Mouse (Mus musculus): ENCODE results near the gene Hs6st2. TPM values are rescaled to one million over a fixed set of nuclear protein-coding genes. Genes with fewer than 3 reads are reported as not detected.
A peak's percentile ranks its signal among the peaks of the same experiment; 100 is the strongest.

Gene Hs6st2
- total and polyA plus RNA-seq, 3 experiments, result not detected

DNA sequence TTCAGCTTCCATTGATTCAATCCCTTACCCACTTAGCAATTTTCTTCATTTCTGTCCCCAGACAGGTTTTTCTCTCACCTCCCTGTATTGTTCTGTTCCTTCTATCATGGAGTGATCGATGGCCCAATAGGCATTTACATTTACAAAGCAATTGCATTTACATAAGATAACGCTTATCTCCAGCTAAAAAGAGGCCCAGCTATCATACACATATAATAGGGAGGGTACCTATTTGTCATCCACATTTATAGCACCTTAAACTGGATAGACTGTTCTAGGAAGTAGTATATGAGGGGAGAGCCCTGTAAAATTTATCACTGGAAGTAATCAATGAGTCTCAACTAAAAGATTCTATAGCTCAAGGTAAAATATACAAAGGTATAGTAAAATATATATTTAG lies 271.4 kb downstream of the Hs6st2 start:
- no peak for TF ChIP-seq USF1 (IDR thresholded peaks at IDR 0.05; ENCODE audit: low read depth, low read length)
- TF ChIP-seq E2F4 (IDR thresholded peaks at IDR 0.05; ENCODE audit: borderline replicate concordance, low read depth, low read length), result no peak
- TF ChIP-seq POLR2A (IDR thresholded peaks at IDR 0.05; ENCODE audit: control insufficient read depth in 1 of 2, insufficient read depth in 1 of 2, low read depth in 1 of 2, low read length in 2 of 2, poor library complexity in 1 of 2), result no peak
- TF ChIP-seq GATA1 (IDR thresholded peaks at IDR 0.05; ENCODE audit: low read depth, low read length), result no peak
- TF ChIP-seq UBTF (IDR thresholded peaks at IDR 0.05; ENCODE audit: borderline replicate concordance, insufficient read depth, low read depth, low read length), result no peak
- no peak for TF ChIP-seq MAX (IDR thresholded peaks at IDR 0.05; ENCODE audit: low read length)
- no peak for TF ChIP-seq TCF12 (IDR thresholded peaks at IDR 0.05; ENCODE audit: low read depth, low read length)
- TF ChIP-seq NRF1 (IDR thresholded peaks at IDR 0.05; ENCODE audit: insufficient read depth, low read depth, low read length, poor library complexity, severe bottlenecking), result no peak
- TF ChIP-seq ZMIZ1 (IDR thresholded peaks at IDR 0.05; ENCODE audit: low read depth, low read length), result no peak
- no peak for TF ChIP-seq USF2 (IDR thresholded peaks at IDR 0.05; ENCODE audit: borderline replicate concordance in 1 of 2, insufficient read depth in 1 of 2, low read depth in 1 of 2, low read length in 2 of 2)
- no peak for TF ChIP-seq ZNF384 (IDR thresholded peaks at IDR 0.05; ENCODE audit: low read depth, low read length)
- TF ChIP-seq ZKSCAN1 (IDR thresholded peaks at IDR 0.05; ENCODE audit: low read depth, low read length), result no peak
- TF ChIP-seq SMC3 (IDR thresholded peaks at IDR 0.05; ENCODE audit: low read depth, low read length), result no peak
- no peak for TF ChIP-seq NELFE (IDR thresholded peaks at IDR 0.05; ENCODE audit: low read depth, low read length)
- no peak for TF ChIP-seq TBP (IDR thresholded peaks at IDR 0.05; ENCODE audit: low read depth, low read length)
- no peak for TF ChIP-seq GABPA (IDR thresholded peaks at IDR 0.05; ENCODE audit: low read depth, low read length)
- TF ChIP-seq MYC (IDR thresholded peaks at IDR 0.05; ENCODE audit: low read depth, low read length), result no peak
- no peak for TF ChIP-seq MYB (IDR thresholded peaks at IDR 0.05; ENCODE audit: low read depth, low read length)
- no peak for TF ChIP-seq EP300 (IDR thresholded peaks at IDR 0.05; ENCODE audit: low read depth in 1 of 2, low read length in 2 of 2)
- Histone ChIP-seq H3K4me3 (ENCODE audit: control insufficient read depth in 1 of 2, insufficient read depth in 1 of 2, low read depth in 2 of 2, low read length in 2 of 2) (no peak overlapping the region), H3K79me2 (ENCODE audit: control insufficient read depth, insufficient read depth, low read length, poor library complexity) (no peaks in the 10 kb centered on the region), H3K4me1 (ENCODE audit: control insufficient read depth in 1 of 2, insufficient read depth in 2 of 2, low read length in 2 of 2) (no peaks in the 10 kb centered on the region), H3K9me3 (replicated peaks; ENCODE audit: insufficient read depth, low read length) (no peaks in the 10 kb centered on the region), H3K9ac (ENCODE audit: control insufficient read depth, low read depth, low read length, poor library complexity, severe bottlenecking) (no peak overlapping the region), H3K36me3 (ENCODE audit: control insufficient read depth in 1 of 2, insufficient read depth in 2 of 2, low read length in 2 of 2) (no peaks in the 10 kb centered on the region), H3K27me3 (ENCODE audit: control insufficient read depth in 1 of 2, insufficient read depth in 2 of 2, low read length in 2 of 2) (no peaks in the 10 kb centered on the region), H3K27ac (ENCODE audit: control insufficient read depth, low read depth, low read length) (no peak overlapping the region)
- no peak for DNase-seq (ENCODE audit: low read depth, low spot score)

DNA sequence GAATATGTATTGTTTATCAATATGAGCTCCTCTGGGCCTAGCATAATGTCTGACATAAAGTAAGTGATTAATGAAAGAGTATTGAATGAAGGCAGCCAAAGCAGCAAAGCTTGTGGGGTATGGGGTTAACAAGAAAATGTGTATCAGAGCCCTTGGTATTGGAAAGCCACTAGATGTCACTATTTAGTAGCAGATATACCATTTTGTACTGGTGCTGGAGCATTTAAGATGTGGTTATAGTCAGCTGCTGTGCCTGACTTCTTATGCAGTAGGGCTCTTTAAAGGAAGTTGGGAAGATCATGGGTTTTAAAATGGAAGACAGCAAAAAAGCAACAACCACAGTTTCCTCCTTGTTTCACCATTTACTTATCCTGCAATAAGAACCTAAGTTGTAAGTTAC lies 284.2 kb downstream of the Hs6st2 start:
- Histone ChIP-seq H3K79me2 (ENCODE audit: control insufficient read depth, insufficient read depth, low read length, poor library complexity) (no peaks in the 10 kb centered on the region), H3K9me3 (replicated peaks; ENCODE audit: insufficient read depth, low read length) (no peaks in the 10 kb centered on the region), H3K36me3 (ENCODE audit: control insufficient read depth in 1 of 2, insufficient read depth in 2 of 2, low read length in 2 of 2) (no peaks in the 10 kb centered on the region), H3K9ac (ENCODE audit: control insufficient read depth, low read depth, low read length, poor library complexity, severe bottlenecking) (no peak overlapping the region), H3K27me3 (ENCODE audit: control insufficient read depth in 1 of 2, insufficient read depth in 2 of 2, low read length in 2 of 2) (no peaks in the 10 kb centered on the region), H3K27ac (ENCODE audit: control insufficient read depth, low read depth, low read length) (no peak overlapping the region), H3K4me3 (ENCODE audit: control insufficient read depth in 1 of 2, insufficient read depth in 1 of 2, low read depth in 2 of 2, low read length in 2 of 2) (no peak overlapping the region), H3K4me1 (ENCODE audit: control insufficient read depth in 1 of 2, insufficient read depth in 2 of 2, low read length in 2 of 2) (no peaks in the 10 kb centered on the region)
- no peak for DNase-seq (ENCODE audit: low read depth, low spot score)
- TF ChIP-seq RAD21 (IDR thresholded peaks at IDR 0.05; ENCODE audit: low read depth, low read length) (peak; percentile 21), MXI1 (IDR thresholded peaks at IDR 0.05; ENCODE audit: low read depth, low read length) (no peak), CTCF (IDR thresholded peaks at IDR 0.05 in 2 of 3, conservative IDR thresholded peaks at IDR 0.05 in 1 of 3; ENCODE audit: control insufficient read depth in 1 of 3, insufficient read depth in 1 of 3, low read depth in 2 of 3, low read length in 3 of 3, poor library complexity in 1 of 3, severe bottlenecking in 1 of 3) (peak in 1 of 3 experiments; percentile 22; a peak in 1 of 6 replicates), POLR2AphosphoS5 (IDR thresholded peaks at IDR 0.05; ENCODE audit: borderline replicate concordance, low read depth, low read length) (no peak)

All from MEL (cell line).